Mouse (Mus musculus) adrenal gland, postnatal 4 days (tissue): ENCODE results near the gene Pitx2. TPM values are rescaled to one million over a fixed set of nuclear protein-coding genes. Genes with fewer than 3 reads are reported as not detected.

Source experiments
- DNase-seq, 2 experiments: peaks; one replicate each; pipeline ENCODE4 v3.0.0; 2021 to 2022; ENCODE audit warnings: low spot score in 2 of 2, mixed read lengths in 2 of 2
- total RNA-seq, 2 experiments: library from RNA; stranded (reverse); gene quantifications; 2 replicates each; pipeline ENCODE4 v1.2.3; 2021

The Pitx2 gene
- total RNA-seq, 2 experiments from 2014 or later = 0.53 to 1.5 TPM

DNA sequence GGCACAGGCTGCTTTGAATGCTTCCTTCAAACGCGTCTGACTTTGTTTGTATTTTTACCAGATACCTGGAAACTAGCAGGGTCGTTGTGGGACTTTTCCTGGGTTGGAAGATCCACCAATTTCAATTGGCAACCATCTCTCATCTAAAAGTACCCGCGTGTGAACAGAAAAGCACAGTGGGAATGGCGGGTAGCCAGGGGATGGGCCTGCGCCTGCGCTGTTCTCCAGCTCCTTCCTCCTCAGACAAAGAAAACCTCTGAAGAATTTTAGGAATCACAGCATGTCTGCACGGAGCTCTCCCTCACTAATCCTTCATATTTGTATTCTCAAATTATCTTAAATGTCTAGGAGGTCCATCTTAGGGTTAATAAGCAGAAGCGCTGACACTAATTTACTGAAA, 54.6 kb downstream of the Pitx2 start:
- DNase-seq = no peak

DNA sequence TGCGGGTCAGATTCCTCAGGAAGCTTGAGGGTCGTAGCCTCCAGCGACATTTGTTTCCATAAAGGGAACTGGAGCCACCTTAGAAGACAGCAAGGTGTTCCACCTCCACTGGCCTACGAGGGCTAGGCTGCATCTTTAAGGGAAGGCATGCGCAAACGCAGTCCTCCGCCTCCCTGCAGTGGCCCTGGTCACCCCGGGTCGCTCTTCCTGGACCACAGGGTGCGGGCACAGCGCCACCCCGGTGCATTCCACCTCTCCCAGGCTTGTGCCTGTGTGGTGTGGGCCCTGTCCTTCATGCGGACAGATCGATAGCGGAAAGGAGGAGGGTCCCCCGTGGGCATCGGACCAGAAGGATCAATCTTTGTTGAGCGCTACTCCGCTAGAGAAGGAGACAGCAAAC, 56.6 kb downstream of the Pitx2 start:
- no peak for DNase-seq

DNA sequence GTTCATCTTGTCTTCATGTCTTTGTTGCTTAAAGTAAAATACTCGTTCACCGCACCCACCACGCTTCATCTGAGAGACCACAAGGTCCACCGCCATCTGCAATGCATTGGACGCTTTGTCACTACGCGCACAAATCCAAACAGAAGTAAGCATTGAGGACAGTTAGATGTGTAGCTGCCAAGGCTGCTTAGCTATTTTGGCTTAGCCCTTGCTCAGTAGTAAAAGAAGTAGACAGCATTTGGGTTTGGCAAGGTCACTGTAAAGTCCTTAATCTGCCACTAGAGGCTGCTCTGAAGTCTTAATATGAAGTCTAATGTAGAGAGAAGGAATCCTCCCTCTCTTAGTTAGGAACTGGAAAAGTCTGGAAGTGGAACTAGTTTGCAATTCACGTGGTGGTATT, 57.1 kb downstream of the Pitx2 start:
- DNase-seq = no peak

DNA sequence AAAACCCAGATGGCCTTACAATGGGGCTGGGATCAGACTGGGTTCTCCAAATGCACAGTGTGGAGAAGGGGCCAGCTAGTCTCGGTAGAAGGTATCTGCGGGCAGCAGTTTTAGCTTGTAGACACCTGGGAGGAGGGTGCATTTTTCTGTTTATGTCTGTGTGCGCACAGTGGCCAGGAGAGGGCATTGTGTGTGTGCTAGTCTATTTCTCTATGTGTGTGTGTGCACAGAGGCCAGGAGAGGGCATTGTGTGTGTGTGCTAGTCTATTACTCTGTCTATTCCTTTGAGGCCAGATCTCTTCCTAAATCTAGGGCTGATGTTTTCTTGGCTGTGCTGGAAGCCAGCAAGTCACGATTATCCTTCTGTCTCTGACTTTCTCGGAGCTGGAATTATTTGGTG, 58.8 kb downstream of the Pitx2 start:
- no peak for DNase-seq

Other genes with a start within 250 kb of the Pitx2 start
- gene Enpep, start 132.8 kb downstream of the Pitx2 start, total RNA-seq = 10 to 100 TPM; 11.0 to 32.1 TPM